Mouse (Mus musculus) megakaryocyte, embryonic 14.5 days (primary cell): ENCODE results near the gene 7420426K07Rik. TPM values are rescaled to one million over a fixed set of nuclear protein-coding genes. Genes with fewer than 3 reads are reported as not detected.

Source experiments
- H3K27me3 ChIP-seq: replicated peaks from 2 replicates; pipeline ENCODE3; 2012; ENCODE audit warnings: inconsistent platforms
- H3K36me3 ChIP-seq: replicated peaks from 2 replicates; pipeline ENCODE3; 2012; ENCODE audit warnings: low read length, inconsistent platforms, mixed read lengths
- H3K4me1 ChIP-seq: 2 replicates; pipeline ENCODE4 v1.6.1; 2012; ENCODE audit warnings: inconsistent platforms
- H3K4me3 ChIP-seq: replicated peaks from 2 replicates; pipeline ENCODE3; 2012; ENCODE audit warnings: moderate library complexity, mild to moderate bottlenecking, inconsistent platforms
- H3K9me3 ChIP-seq: 2 replicates; pipeline ENCODE4 v1.6.1; 2012; ENCODE audit warnings: inconsistent platforms
- FLI1 ChIP-seq: IDR thresholded peaks from 2 replicates; pipeline ENCODE4 v1.6.1; 2012; ENCODE audit warnings: low read length, inconsistent platforms, mixed read lengths
- GATA1 ChIP-seq: IDR thresholded peaks from 3 replicates; pipeline ENCODE4 v1.6.1; 2012; ENCODE audit warnings: mixed read lengths, low read length, inconsistent platforms, borderline replicate concordance
- polyA plus RNA-seq: library from polyadenylated mRNA; stranded (reverse); fragments of >175 nt; gene quantifications from 2 replicates; pipeline ENCODE4 v1.2.3, GENCODE M21; 2012; ENCODE audit warnings: low replicate concordance; ENCODE audit not compliant: insufficient read depth

The 7420426K07Rik gene
- polyA plus RNA-seq, 1 experiment, result not detected

- H3K4me3 ChIP-seq, result no peak overlapping the region
- no peaks in the 10 kb centered on the region for H3K4me1 ChIP-seq
- H3K36me3 ChIP-seq, result no peaks in the 10 kb centered on the region
- TF ChIP-seq GATA1, result no peak
- TF ChIP-seq FLI1, result no peak
- peaks cover 2% of the 10 kb centered on the region for H3K9me3 ChIP-seq
- peaks cover 27% of the 10 kb centered on the region for H3K27me3 ChIP-seq
Measured at GRCm38 (mm10) chr9:98935190-98935909, 32.4 kb downstream of the 7420426K07Rik start.

- Histone ChIP-seq H3K4me3 (no peak overlapping the region), H3K27me3 (peaks cover 37% of the 10 kb centered on the region), H3K36me3 (no peaks in the 10 kb centered on the region), H3K4me1 (no peaks in the 10 kb centered on the region), H3K9me3 (no peaks in the 10 kb centered on the region)
- TF ChIP-seq GATA1, result no peak
- no peak for TF ChIP-seq FLI1
Measured at GRCm38 (mm10) chr9:98939290-98939689, 36.4 kb downstream of the 7420426K07Rik start.

GRCm38 (mm10) chr9:98952171-98953050, 49.5 kb downstream of the 7420426K07Rik start:
- H3K27me3 ChIP-seq, result peaks cover 92% of the 10 kb centered on the region
- no peak for TF ChIP-seq FLI1
- TF ChIP-seq GATA1, result no peak
- H3K36me3 ChIP-seq, result no peaks in the 10 kb centered on the region
- H3K4me3 ChIP-seq, result no peak overlapping the region
- H3K9me3 ChIP-seq, result peaks cover 6% of the 10 kb centered on the region
- peaks cover 39% of the 10 kb centered on the region for H3K4me1 ChIP-seq

- Histone ChIP-seq H3K4me1 (peaks cover 39% of the 10 kb centered on the region), H3K36me3 (no peaks in the 10 kb centered on the region), H3K27me3 (peaks cover 96% of the 10 kb centered on the region), H3K4me3 (no peak overlapping the region), H3K9me3 (peaks cover 5% of the 10 kb centered on the region)
- no peak for TF ChIP-seq FLI1
Measured at GRCm38 (mm10) chr9:98953291-98953690, 50.4 kb downstream of the 7420426K07Rik start.

- Histone ChIP-seq H3K4me3 (no peak overlapping the region), H3K27me3 (peaks cover 98% of the 10 kb centered on the region), H3K9me3 (peaks cover 5% of the 10 kb centered on the region), H3K4me1 (peaks cover 39% of the 10 kb centered on the region), H3K36me3 (no peaks in the 10 kb centered on the region)
- TF ChIP-seq FLI1, result no peak
- no peak for TF ChIP-seq GATA1
Measured at GRCm38 (mm10) chr9:98953830-98954229, 50.9 kb downstream of the 7420426K07Rik start.

Other genes starting within 250 kb of the 7420426K07Rik start
- gene Prr23a1, start 60.6 kb upstream of the 7420426K07Rik start, polyA plus RNA-seq, result not detected in 2 replicates
- gene Prr23a2, start 46.6 kb upstream of the 7420426K07Rik start, polyA plus RNA-seq, result not detected in 2 replicates
- gene Prr23a3, start 38.4 kb upstream of the 7420426K07Rik start, polyA plus RNA-seq, result not detected in 2 replicates
- gene Foxl2, start 52.2 kb downstream of the 7420426K07Rik start, polyA plus RNA-seq, result not detected in 2 replicates
- gene Faim, start 83.3 kb downstream of the 7420426K07Rik start, polyA plus RNA-seq, result 16.5 TPM in 1 of 2 replicates, not detected in the other
- not detected in 2 replicates for gene Gm1123, start 132.6 kb downstream of the 7420426K07Rik start, polyA plus RNA-seq
- 0.82 and 1.8 TPM in 2 replicates for gene Pik3cb, start 237.5 kb downstream of the 7420426K07Rik start, polyA plus RNA-seq